Mouse (Mus musculus) inflammation-experienced regulatory T-cells, adult 6 months (primary cell): ENCODE data around the gene Kifap3. TPM values are rescaled to one million over a fixed set of nuclear protein-coding genes. Genes with fewer than 3 reads are reported as not detected.

Experiments
- ATAC-seq: one replicate; pipeline ENCODE4 v1.8.0; 2017
- polyA plus RNA-seq, 3 experiments: library from polyadenylated mRNA; unstranded; fragments of 100-300 nt; shearing (Covaris generic); gene quantifications; one replicate each; pipeline ENCODE4 v1.2.1; 2017

The Kifap3 gene
- polyA plus RNA-seq, 3 experiments from 2014 or later, result 3.2 to 3.4 (median 3.3) TPM

GRCm38 (mm10) chr1:163893774-163894527 lies 114.6 kb downstream of the Kifap3 start:
- no peak for ATAC-seq

GRCm38 (mm10) chr1:163898291-163898764 lies 118.9 kb downstream of the Kifap3 start:
- ATAC-seq, result peak; percentile 72

GRCm38 (mm10) chr1:163899575-163899974 lies 120.2 kb downstream of the Kifap3 start:
- ATAC-seq, result no peak

- no peak for ATAC-seq
Observed at GRCm38 (mm10) chr1:163900168-163900567, 120.8 kb downstream of the Kifap3 start.

- peak; percentile 55 for ATAC-seq
Observed at GRCm38 (mm10) chr1:163903411-163903810, 124.0 kb downstream of the Kifap3 start.

- ATAC-seq, result no peak
Observed at GRCm38 (mm10) chr1:163907007-163907811, 127.8 kb downstream of the Kifap3 start.

- no peak for ATAC-seq
Observed at GRCm38 (mm10) chr1:163908389-163908788, 129.0 kb downstream of the Kifap3 start.

GRCm38 (mm10) chr1:163910343-163910742 lies 131.0 kb downstream of the Kifap3 start:
- ATAC-seq, result peak; percentile 71

GRCm38 (mm10) chr1:163910785-163911184 lies 131.4 kb downstream of the Kifap3 start:
- ATAC-seq, result no peak

GRCm38 (mm10) chr1:163911981-163912380 lies 132.6 kb downstream of the Kifap3 start:
- ATAC-seq, result no peak

- ATAC-seq, result no peak
Observed at GRCm38 (mm10) chr1:163917349-163918160, 138.2 kb downstream of the Kifap3 start.

GRCm38 (mm10) chr1:163924093-163924492 lies 144.7 kb downstream of the Kifap3 start:
- ATAC-seq, result no peak

GRCm38 (mm10) chr1:163928846-163929245 lies 149.5 kb downstream of the Kifap3 start, which contains the start of gene Scyl3:
Gene Scyl3 (plus strand): TSS chr1:163929100.
- ATAC-seq, result no peak

- ATAC-seq, result peak; percentile 85
Observed at GRCm38 (mm10) chr1:163929636-163930457, 150.5 kb downstream of the Kifap3 start.

- ATAC-seq, result peak; percentile 30
Observed at GRCm38 (mm10) chr1:163930458-163930794, 151.0 kb downstream of the Kifap3 start.

- no peak for ATAC-seq
Observed at GRCm38 (mm10) chr1:163931801-163932200, 152.4 kb downstream of the Kifap3 start.

- ATAC-seq, result no peak
Observed at GRCm38 (mm10) chr1:163934591-163934990, 155.2 kb downstream of the Kifap3 start.

- no peak for ATAC-seq
Observed at GRCm38 (mm10) chr1:163942056-163942455, 162.7 kb downstream of the Kifap3 start.

GRCm38 (mm10) chr1:163953396-163953795 lies 174.0 kb downstream of the Kifap3 start:
- ATAC-seq, result no peak

GRCm38 (mm10) chr1:163958036-163958435 lies 178.7 kb downstream of the Kifap3 start:
- ATAC-seq, result no peak

GRCm38 (mm10) chr1:163964008-163964689 lies 184.8 kb downstream of the Kifap3 start:
- no peak for ATAC-seq
